Mouse (Mus musculus) hindbrain, embryonic 16.5 days (tissue): ENCODE results near the gene Sfxn5. TPM values are rescaled to one million over a fixed set of nuclear protein-coding genes. Genes with fewer than 3 reads are reported as not detected.

Experiments
- ATAC-seq: fragments of 200-750 bp; cut with Nextera tagmentation; 2 replicates; pipeline ENCODE4 v1.8.0; 2017; ENCODE audit warnings: moderate TSS enrichment, moderate library complexity
- H3K27ac ChIP-seq: fragments of 300-500 bp; sonication (generic); 2 replicates; pipeline ENCODE4 v1.5.1; 2014; ENCODE audit warnings: low read depth, mild to moderate bottlenecking, control low read depth, low read length, moderate library complexity
- H3K27me3 ChIP-seq: fragments of 300-500 bp; sonication (generic); replicated peaks from 2 replicates; pipeline ENCODE4 v1.6.1; 2014; ENCODE audit warnings: low read length; ENCODE audit not compliant: control insufficient read depth, insufficient read depth
- H3K36me3 ChIP-seq: fragments of 300-500 bp; sonication (generic); 2 replicates; pipeline ENCODE4 v1.6.1; 2014; ENCODE audit warnings: mild to moderate bottlenecking, low read length, moderate library complexity, mixed read lengths; ENCODE audit not compliant: control insufficient read depth, insufficient read depth
- H3K4me1 ChIP-seq: fragments of 300-500 bp; sonication (generic); 2 replicates; pipeline ENCODE4 v1.6.1; 2014; ENCODE audit warnings: low read depth, low read length; ENCODE audit not compliant: control insufficient read depth, insufficient read depth
- H3K4me2 ChIP-seq: fragments of 300-500 bp; sonication (generic); 2 replicates; pipeline ENCODE4 v1.6.1; 2014; ENCODE audit warnings: mild to moderate bottlenecking, low read length, control low read depth, moderate library complexity
- H3K4me3 ChIP-seq: fragments of 300-500 bp; sonication (generic); 2 replicates; pipeline ENCODE4 v1.5.1; 2014; ENCODE audit warnings: mild to moderate bottlenecking, low read length, control low read depth, moderate library complexity
- H3K9ac ChIP-seq: fragments of 300-500 bp; sonication (generic); 2 replicates; pipeline ENCODE4 v1.6.1; 2014; ENCODE audit warnings: low read depth, mild to moderate bottlenecking, control low read depth, low read length, moderate library complexity
- H3K9me3 ChIP-seq: fragments of 300-500 bp; sonication (generic); 2 replicates; pipeline ENCODE4 v1.6.1; 2014; ENCODE audit warnings: mild to moderate bottlenecking, low read length, moderate library complexity; ENCODE audit not compliant: control insufficient read depth
- WGBS: fragments of 180-500 bp; shearing (Covaris S2); extraction: QIAGEN DNeasy Blood & Tissue Kit; methylation state at CpG from one replicate; pipeline ENCODE4 v1.1.7; 2014; 5-methylcytosine and 5-hydroxymethylcytosine counted together
- polyA plus RNA-seq: library from polyadenylated mRNA; unstranded; fragments of >200 nt; fragmentation: Nextera tagmentation; extraction: Ambion mirVana; gene quantifications from 2 replicates; pipeline ENCODE4 v1.2.1, GENCODE M21; 2015

The Sfxn5 gene
- polyA plus RNA-seq, 1 experiment from 2014 or later: 61.3 TPM

- H3K4me3 ChIP-seq: no peak overlapping the region
- WGBS: 38% methylated on average over 12 of the region's 12 CpGs
- ATAC-seq: no peak
These were observed 74.1 kb downstream of the Sfxn5 start for GRCm38 (mm10) chr6:85259094-85259630.

GRCm38 (mm10) chr6:85255578-85255977 lies 77.6 kb downstream of the Sfxn5 start:
- no peaks in the 10 kb centered on the region for H3K27me3 ChIP-seq
- H3K36me3 ChIP-seq: no peaks in the 10 kb centered on the region
- H3K9me3 ChIP-seq: no peaks in the 10 kb centered on the region
- ATAC-seq: no peak
- 76% methylated on average over 6 of the region's 6 CpGs for WGBS
- peaks cover 5% of the 10 kb centered on the region for H3K4me1 ChIP-seq
- H3K4me3 ChIP-seq: no peak overlapping the region
- no peak overlapping the region for H3K4me2 ChIP-seq
- H3K9ac ChIP-seq: no peak overlapping the region
- no peak overlapping the region for H3K27ac ChIP-seq

More at GRCm38 (mm10) chr6:85259094-85259630, 74.1 kb downstream of the Sfxn5 start:
- Histone ChIP-seq H3K27me3 (no peaks in the 10 kb centered on the region), H3K9me3 (no peaks in the 10 kb centered on the region), H3K4me2 (no peak overlapping the region), H3K4me1 (peaks cover 1% of the 10 kb centered on the region; the same call in 1 of the 2 replicates), H3K27ac (no peak overlapping the region), H3K9ac (no peak overlapping the region), H3K36me3 (no peaks in the 10 kb centered on the region)

GRCm38 (mm10) chr6:85253994-85254541 lies 79.2 kb downstream of the Sfxn5 start:
- WGBS: 59% methylated on average over 7 of the region's 7 CpGs
- no peak overlapping the region for H3K4me3 ChIP-seq
- H3K9me3 ChIP-seq: no peaks in the 10 kb centered on the region
- H3K4me2 ChIP-seq: no peak overlapping the region
- H3K9ac ChIP-seq: no peak overlapping the region
- H3K27ac ChIP-seq: no peak overlapping the region
- 0 out of 2 replicates have a peak, but pooled peaks have one; percentile 28 for ATAC-seq
- no peaks in the 10 kb centered on the region for H3K27me3 ChIP-seq
- no peaks in the 10 kb centered on the region for H3K36me3 ChIP-seq
- H3K4me1 ChIP-seq: peaks cover 5% of the 10 kb centered on the region

GRCm38 (mm10) chr6:85253275-85253674 lies 79.9 kb downstream of the Sfxn5 start:
- Histone ChIP-seq H3K4me2 (no peak overlapping the region), H3K27me3 (no peaks in the 10 kb centered on the region), H3K9me3 (no peaks in the 10 kb centered on the region), H3K4me1 (peaks cover 5% of the 10 kb centered on the region), H3K36me3 (no peaks in the 10 kb centered on the region), H3K27ac (no peak overlapping the region), H3K9ac (no peak overlapping the region), H3K4me3 (no peak overlapping the region)
- WGBS: 63% methylated on average over 3 of the region's 3 CpGs
- no peak for ATAC-seq

GRCm38 (mm10) chr6:85252251-85253058 lies 80.8 kb downstream of the Sfxn5 start:
- H3K9ac ChIP-seq: no peak overlapping the region
- H3K4me1 ChIP-seq: peaks cover 5% of the 10 kb centered on the region
- H3K4me3 ChIP-seq: no peak overlapping the region
- no peaks in the 10 kb centered on the region for H3K27me3 ChIP-seq
- peak; percentile 59; the same call in 1 of the 2 replicates for ATAC-seq
- H3K9me3 ChIP-seq: no peaks in the 10 kb centered on the region
- H3K36me3 ChIP-seq: no peaks in the 10 kb centered on the region
- WGBS: 56% methylated on average over 17 of the region's 17 CpGs
- H3K4me2 ChIP-seq: no peak overlapping the region
- H3K27ac ChIP-seq: no peak overlapping the region

- WGBS: 34% methylated on average over 6 of the region's 6 CpGs
- H3K4me2 ChIP-seq: no peak overlapping the region
- no peak overlapping the region for H3K4me3 ChIP-seq
These were observed 82.4 kb downstream of the Sfxn5 start for GRCm38 (mm10) chr6:85250811-85251241.

GRCm38 (mm10) chr6:85249821-85250220 lies 83.4 kb downstream of the Sfxn5 start:
- no peaks in the 10 kb centered on the region for H3K27me3 ChIP-seq
- peaks cover 3% of the 10 kb centered on the region for H3K9me3 ChIP-seq
- no peak overlapping the region for H3K4me3 ChIP-seq
- 72% methylated on average over 9 of the region's 9 CpGs for WGBS
- no peak overlapping the region for H3K27ac ChIP-seq
- H3K4me2 ChIP-seq: no peak overlapping the region
- H3K4me1 ChIP-seq: peaks cover 5% of the 10 kb centered on the region
- no peaks in the 10 kb centered on the region for H3K36me3 ChIP-seq
- no peak for ATAC-seq
- H3K9ac ChIP-seq: no peak overlapping the region

More at GRCm38 (mm10) chr6:85250811-85251241, 82.4 kb downstream of the Sfxn5 start:
- H3K9ac ChIP-seq: no peak overlapping the region
- H3K4me1 ChIP-seq: peaks cover 5% of the 10 kb centered on the region
- H3K27ac ChIP-seq: no peak overlapping the region
- no peaks in the 10 kb centered on the region for H3K27me3 ChIP-seq
- no peaks in the 10 kb centered on the region for H3K9me3 ChIP-seq
- no peak for ATAC-seq
- H3K36me3 ChIP-seq: no peaks in the 10 kb centered on the region

- Histone ChIP-seq H3K4me1 (no peaks in the 10 kb centered on the region), H3K4me2 (no peak overlapping the region), H3K27ac (no peak overlapping the region), H3K36me3 (no peaks in the 10 kb centered on the region), H3K4me3 (no peak overlapping the region), H3K9me3 (no peaks in the 10 kb centered on the region), H3K27me3 (no peaks in the 10 kb centered on the region), H3K9ac (no peak overlapping the region)
- no peak for ATAC-seq
- WGBS: 11% methylated on average over 4 of the region's 4 CpGs
These were observed 94.2 kb downstream of the Sfxn5 start for GRCm38 (mm10) chr6:85239044-85239489.
